28 mouse cellular contexts compared by ENCODE assay signal in the genomic region with DNA sequence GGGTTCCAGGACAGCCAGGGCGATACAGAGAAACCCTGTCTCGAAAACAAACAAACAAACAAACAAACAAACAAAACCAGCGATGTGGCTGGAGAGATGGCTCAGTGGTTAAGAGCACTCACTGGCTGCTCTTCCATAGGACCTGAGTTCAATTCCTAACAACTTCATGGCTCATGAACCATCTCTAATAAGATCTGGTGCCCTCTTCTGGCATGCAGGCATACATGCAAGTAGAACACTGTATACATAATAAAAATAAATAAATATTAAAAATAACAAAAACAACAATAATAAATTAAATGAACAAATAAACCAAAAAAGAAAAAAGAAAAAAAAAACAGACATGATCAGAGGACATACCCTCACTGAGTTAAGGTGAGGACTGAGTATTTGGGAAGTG. TPM values are rescaled to one million over a fixed set of nuclear protein-coding genes. Genes with fewer than 3 reads are reported as not detected.
DNase-seq lines count a peak whose midpoint lies in the region; ATAC-seq and TF ChIP-seq lines count a peak whose summit lies in the region.
"Had no signal": no experiment of that assay in that cellular context is flagged by ENCODE, and none has a peak within 500 bp of the region (broad histone marks: within the 10 kb centered on the region; RNA-seq: fewer than 3 reads in every experiment).

No protein-coding gene starts in this region.

- H3K27ac ChIP-seq in forebrain, postnatal 0 days (ENCODE audit: low read depth, low read length): no peak overlapping the region
- no peak overlapping the region for H3K27ac ChIP-seq in forebrain, embryonic 12.5 days
- no peak overlapping the region for H3K27ac ChIP-seq in layer of hippocampus, adult 2 months
- no peak overlapping the region for H3K27ac ChIP-seq in midbrain, postnatal 0 days (ENCODE audit: low read depth, low read length)
- H3K27ac ChIP-seq in midbrain, embryonic 16.5 days (ENCODE audit: low read length): no peak overlapping the region
- H3K27ac ChIP-seq: hindbrain, embryonic 12.5 days; hindbrain, postnatal 0 days; limb, embryonic 12.5 days; midbrain, embryonic 10.5 days; midbrain, embryonic 15.5 days; neural tube, embryonic 12.5 days had no signal

- no peak for DNase-seq in forebrain, postnatal 0 days
- no peak for DNase-seq in layer of hippocampus, adult 2 months (ENCODE audit: low spot score in 2 of 2)
- no peak for DNase-seq in layer of hippocampus, postnatal 14 days (ENCODE audit: low spot score in 2 of 2)
- DNase-seq in midbrain, postnatal 0 days (ENCODE audit: low spot score): no peak
- no peak for DNase-seq in retina, embryonic 14.5 days (ENCODE audit: low spot score)
- no peak for DNase-seq in heart, postnatal 25 days (ENCODE audit: low spot score)
- DNase-seq: adrenal gland, postnatal 10 days; cerebellum, adult 8-10 months; cerebellum, postnatal 36 days; gastrocnemius, postnatal 10 days; heart, postnatal 14 days; kidney, adult 18-20 months; kidney, postnatal 4 days; lung, embryonic 14.5 days; thymus, postnatal 14 days had no signal

- peak; percentile 28; the same call in 1 of the 2 replicates for TF ChIP-seq CTCF in forebrain, postnatal 0 days (IDR thresholded peaks at IDR 0.05; ENCODE audit: low read depth)
- TF ChIP-seq CTCF in layer of hippocampus, adult 2 months (conservative IDR thresholded peaks at IDR 0.05): peak; percentile 63
- TF ChIP-seq CTCF in midbrain, postnatal 0 days (IDR thresholded peaks at IDR 0.05): peak; percentile 40; the same call in 1 of the 2 replicates

- no peak for ATAC-seq in forebrain, postnatal 0 days
- no peak for ATAC-seq in forebrain, embryonic 12.5 days (ENCODE audit: low FRiP score)
- ATAC-seq in midbrain, postnatal 0 days (ENCODE audit: low FRiP score): no peak
- no peak for ATAC-seq in midbrain, embryonic 16.5 days
- ATAC-seq: forebrain, embryonic 14.5 days; hindbrain, postnatal 0 days; midbrain, embryonic 15.5 days; Patski had no signal

- H3K27me3 ChIP-seq in forebrain, postnatal 0 days (ENCODE audit: insufficient read depth, low read length): no peaks in the 10 kb centered on the region
- H3K27me3 ChIP-seq in forebrain, embryonic 12.5 days: 0 out of 2 replicates have a peak, but pooled peaks cover 4% of the 10 kb centered on the region
- H3K27me3 ChIP-seq in midbrain, postnatal 0 days (ENCODE audit: insufficient read depth, low read length): no peaks in the 10 kb centered on the region
- H3K27me3 ChIP-seq in midbrain, embryonic 16.5 days (ENCODE audit: control insufficient read depth, insufficient read depth, low read depth, low read length): no peaks in the 10 kb centered on the region
- H3K27me3 ChIP-seq: hindbrain, embryonic 12.5 days; limb, embryonic 12.5 days; midbrain, embryonic 15.5 days; neural tube, embryonic 12.5 days; Patski had no signal

- WGBS in forebrain, postnatal 0 days: 82% methylated on average over 3 of the region's 3 CpGs
- WGBS in forebrain, embryonic 12.5 days: 81% methylated on average over 3 of the region's 3 CpGs
- WGBS in midbrain, postnatal 0 days: 84% methylated on average over 3 of the region's 3 CpGs
- 80% methylated on average over 3 of the region's 3 CpGs for WGBS in midbrain, embryonic 16.5 days

- H3K4me3 ChIP-seq in forebrain, postnatal 0 days (ENCODE audit: low read depth, low read length): no peak overlapping the region
- no peak overlapping the region for H3K4me3 ChIP-seq in forebrain, embryonic 12.5 days (replicated peaks)
- no peak overlapping the region for H3K4me3 ChIP-seq in layer of hippocampus, adult 2 months
- H3K4me3 ChIP-seq in midbrain, postnatal 0 days (ENCODE audit: low read depth, low read length): no peak overlapping the region
- H3K4me3 ChIP-seq in midbrain, embryonic 16.5 days (ENCODE audit: low read depth, low read length): no peak overlapping the region
- H3K4me3 ChIP-seq: hindbrain, embryonic 12.5 days; limb, embryonic 12.5 days; midbrain, embryonic 10.5 days; midbrain, embryonic 15.5 days; myocyte; neural tube, embryonic 12.5 days had no signal

- no peak overlapping the region for H3K9ac ChIP-seq in forebrain, postnatal 0 days
- H3K9ac ChIP-seq in forebrain, embryonic 12.5 days: no peak overlapping the region
- no peak overlapping the region for H3K9ac ChIP-seq in midbrain, postnatal 0 days (replicated peaks; ENCODE audit: low read length, poor library complexity, severe bottlenecking)
- H3K9ac ChIP-seq in midbrain, embryonic 16.5 days (ENCODE audit: low read depth, low read length): no peak overlapping the region
- H3K9ac ChIP-seq: hindbrain, embryonic 12.5 days; limb, embryonic 12.5 days; lung, embryonic 14.5 days; midbrain, embryonic 15.5 days; neural tube, embryonic 12.5 days had no signal

- H3K36me3 ChIP-seq in forebrain, postnatal 0 days (ENCODE audit: insufficient read depth): no peaks in the 10 kb centered on the region
- no peaks in the 10 kb centered on the region for H3K36me3 ChIP-seq in forebrain, embryonic 12.5 days (replicated peaks)
- no peaks in the 10 kb centered on the region for H3K36me3 ChIP-seq in midbrain, postnatal 0 days (ENCODE audit: insufficient read depth, low read length)
- H3K36me3 ChIP-seq in midbrain, embryonic 16.5 days (ENCODE audit: control insufficient read depth, insufficient read depth, low read length): no peaks in the 10 kb centered on the region
- H3K36me3 ChIP-seq: hindbrain, embryonic 12.5 days; limb, embryonic 12.5 days; midbrain, embryonic 10.5 days; midbrain, embryonic 15.5 days; neural tube, embryonic 12.5 days had no signal

- H3K4me1 ChIP-seq in forebrain, postnatal 0 days (ENCODE audit: insufficient read depth): no peaks in the 10 kb centered on the region
- no peaks in the 10 kb centered on the region for H3K4me1 ChIP-seq in forebrain, embryonic 12.5 days
- no peaks in the 10 kb centered on the region for H3K4me1 ChIP-seq in midbrain, postnatal 0 days (ENCODE audit: insufficient read depth, low read length)
- no peaks in the 10 kb centered on the region for H3K4me1 ChIP-seq in midbrain, embryonic 16.5 days (ENCODE audit: control insufficient read depth, insufficient read depth, low read length)
- H3K4me1 ChIP-seq: hindbrain, embryonic 12.5 days; limb, embryonic 12.5 days; midbrain, embryonic 10.5 days; midbrain, embryonic 15.5 days; neural tube, embryonic 12.5 days had no signal

- H3K9me3 ChIP-seq in forebrain, postnatal 0 days (ENCODE audit: low read length): no peaks in the 10 kb centered on the region
- H3K9me3 ChIP-seq in forebrain, embryonic 12.5 days: no peaks in the 10 kb centered on the region
- H3K9me3 ChIP-seq in midbrain, postnatal 0 days (ENCODE audit: low read length): no peaks in the 10 kb centered on the region
- no peaks in the 10 kb centered on the region for H3K9me3 ChIP-seq in midbrain, embryonic 16.5 days (replicated peaks; ENCODE audit: control insufficient read depth, low read length, poor library complexity, severe bottlenecking)
- H3K9me3 ChIP-seq: hindbrain, embryonic 12.5 days; limb, embryonic 12.5 days; midbrain, embryonic 10.5 days; midbrain, embryonic 15.5 days; neural tube, embryonic 12.5 days had no signal

- H3K4me2 ChIP-seq in forebrain, postnatal 0 days (ENCODE audit: low read depth): no peak overlapping the region
- no peak overlapping the region for H3K4me2 ChIP-seq in forebrain, embryonic 12.5 days
- no peak overlapping the region for H3K4me2 ChIP-seq in midbrain, postnatal 0 days (ENCODE audit: low read depth, low read length, poor library complexity, severe bottlenecking)
- H3K4me2 ChIP-seq in midbrain, embryonic 16.5 days (ENCODE audit: low read length): no peak overlapping the region
- H3K4me2 ChIP-seq: hindbrain, embryonic 12.5 days; limb, embryonic 12.5 days; liver, embryonic 11.5 days; lung, embryonic 14.5 days; midbrain, embryonic 15.5 days; neural tube, embryonic 12.5 days had no signal

- intact Hi-C loops in heart, postnatal 25 days (cut with DNase I): loop anchor here (2.0 kb wide), 1 partner anchor 43 kb away; no protein-coding TSS in a partner anchor

RNA-seq across cellular contexts. Expression of a gene that starts 9.6 kb away (rescaled TPM):
- total RNA-seq in forebrain, postnatal 0 days (2014; rRNA removed): 28.1 and 29.8 TPM in 2 replicates
- polyA plus RNA-seq in forebrain, postnatal 0 days (2015; fragmentation: Nextera tagmentation; extraction: Ambion mirVana): 8.2 and 9.1 TPM in 2 replicates
- polyA plus RNA-seq in forebrain, embryonic 12.5 days (2016; fragmentation: Nextera tagmentation; extraction: Ambion mirVana): 5.6 and 7.9 TPM in 2 replicates
- total RNA-seq in layer of hippocampus, adult 2 months (2021): 1 to 10 TPM; 2.8 to 5.0 TPM
- 1 to 10 TPM; 5.7 to 7.0 TPM for total RNA-seq in layer of hippocampus, postnatal 14 days (2021)
- total RNA-seq in midbrain, postnatal 0 days (2014; rRNA removed): 38.4 and 68.5 TPM in 2 replicates
- polyA plus RNA-seq in midbrain, postnatal 0 days (2015; fragmentation: Nextera tagmentation; extraction: Ambion mirVana): 18.2 and 19.7 TPM in 2 replicates
- polyA plus RNA-seq in midbrain, embryonic 16.5 days (2015; fragmentation: Nextera tagmentation; extraction: Ambion mirVana): 13.1 and 16.7 TPM in 2 replicates
- not detected for total RNA-seq in heart, postnatal 25 days (2021)
- total RNA-seq: megakaryocyte progenitor cell, adult 5-6 weeks had no signal
- polyA plus RNA-seq: myocyte had no signal

RNA-seq across cellular contexts. Expression of a gene that starts 12.6 kb away (rescaled TPM):
- 86.8 and 92.0 TPM in 2 replicates for total RNA-seq in forebrain, postnatal 0 days (2014; rRNA removed)
- polyA plus RNA-seq in forebrain, postnatal 0 days (2015; fragmentation: Nextera tagmentation; extraction: Ambion mirVana): 41.3 and 49.7 TPM in 2 replicates
- polyA plus RNA-seq in forebrain, embryonic 12.5 days (2016; fragmentation: Nextera tagmentation; extraction: Ambion mirVana): 28.2 and 29.1 TPM in 2 replicates
- total RNA-seq in layer of hippocampus, adult 2 months (2021): 100 to 1,000 TPM; 152 to 166 TPM
- total RNA-seq in layer of hippocampus, postnatal 14 days (2021): 100 to 1,000 TPM; 138 to 140 TPM
- 91.6 and 98.7 TPM in 2 replicates for total RNA-seq in midbrain, postnatal 0 days (2014; rRNA removed)
- 42.7 and 45.5 TPM in 2 replicates for polyA plus RNA-seq in midbrain, postnatal 0 days (2015; fragmentation: Nextera tagmentation; extraction: Ambion mirVana)
- 41.1 and 43.2 TPM in 2 replicates for polyA plus RNA-seq in midbrain, embryonic 16.5 days (2015; fragmentation: Nextera tagmentation; extraction: Ambion mirVana)
- 10 to 100 TPM; 42.2 to 42.4 TPM for total RNA-seq in heart, postnatal 25 days (2021)
